Mouse (Mus musculus) liver, embryonic 12.5 days (tissue): ENCODE measurements around the gene Mfsd4b3. TPM values are rescaled to one million over a fixed set of nuclear protein-coding genes. Genes with fewer than 3 reads are reported as not detected.
A peak's percentile ranks its signal among the peaks of the same experiment; 100 is the strongest.
"Not testable (repeated sequence)": the region's sequence is repeated elsewhere in the genome, so short reads cannot be mapped to it uniquely, and the experiment has no call there.

Experiments used
- ATAC-seq: fragments of 200-750 bp; cut with Nextera tagmentation; 2 replicates; pipeline ENCODE4 v1.8.0; 2017; ENCODE audit warnings: moderate number of reproducible peaks, mild to moderate bottlenecking, moderate library complexity
- H3K27ac ChIP-seq: fragments of 300-500 bp; sonication (generic); 2 replicates; pipeline ENCODE4 v1.5.1; 2016; ENCODE audit warnings: mild to moderate bottlenecking
- H3K27me3 ChIP-seq: fragments of 300-500 bp; sonication (generic); replicated peaks from 2 replicates; pipeline ENCODE4 v1.6.1; 2016; ENCODE audit warnings: mild to moderate bottlenecking, moderate library complexity
- H3K36me3 ChIP-seq: fragments of 300-500 bp; sonication (generic); 2 replicates; pipeline ENCODE4 v1.6.1; 2016; ENCODE audit warnings: mild to moderate bottlenecking, moderate library complexity
- H3K4me1 ChIP-seq: fragments of 300-500 bp; sonication (generic); 2 replicates; pipeline ENCODE4 v1.6.1; 2016
- H3K4me2 ChIP-seq: fragments of 300-500 bp; sonication (generic); 2 replicates; pipeline ENCODE4 v1.6.1; 2016; ENCODE audit warnings: mild to moderate bottlenecking, moderate library complexity
- H3K4me3 ChIP-seq: fragments of 300-500 bp; sonication (generic); 2 replicates; pipeline ENCODE4 v1.5.1; 2016; ENCODE audit warnings: mild to moderate bottlenecking, moderate library complexity
- H3K9ac ChIP-seq: fragments of 300-500 bp; sonication (generic); 2 replicates; pipeline ENCODE4 v1.6.1; 2016; ENCODE audit warnings: mild to moderate bottlenecking, moderate library complexity
- H3K9me3 ChIP-seq: fragments of 300-500 bp; sonication (generic); replicated peaks from 2 replicates; pipeline ENCODE4 v1.6.1; 2016; ENCODE audit warnings: mild to moderate bottlenecking, moderate library complexity
- WGBS: fragments of 180-500 bp; shearing (Covaris S2); methylation state at CpG from one replicate; pipeline ENCODE4 v1.1.7; 2016; ENCODE audit not compliant: insufficient replicate concordance; 5-methylcytosine and 5-hydroxymethylcytosine counted together
- polyA plus RNA-seq: library from polyadenylated mRNA; unstranded; fragments of >200 nt; fragmentation: Nextera tagmentation; extraction: Ambion mirVana; gene quantifications from 2 replicates; pipeline ENCODE4 v1.2.1, GENCODE M21; 2016

Mfsd4b3 gene
- polyA plus RNA-seq = 0.89 and 1.1 TPM in 2 replicates

DNA sequence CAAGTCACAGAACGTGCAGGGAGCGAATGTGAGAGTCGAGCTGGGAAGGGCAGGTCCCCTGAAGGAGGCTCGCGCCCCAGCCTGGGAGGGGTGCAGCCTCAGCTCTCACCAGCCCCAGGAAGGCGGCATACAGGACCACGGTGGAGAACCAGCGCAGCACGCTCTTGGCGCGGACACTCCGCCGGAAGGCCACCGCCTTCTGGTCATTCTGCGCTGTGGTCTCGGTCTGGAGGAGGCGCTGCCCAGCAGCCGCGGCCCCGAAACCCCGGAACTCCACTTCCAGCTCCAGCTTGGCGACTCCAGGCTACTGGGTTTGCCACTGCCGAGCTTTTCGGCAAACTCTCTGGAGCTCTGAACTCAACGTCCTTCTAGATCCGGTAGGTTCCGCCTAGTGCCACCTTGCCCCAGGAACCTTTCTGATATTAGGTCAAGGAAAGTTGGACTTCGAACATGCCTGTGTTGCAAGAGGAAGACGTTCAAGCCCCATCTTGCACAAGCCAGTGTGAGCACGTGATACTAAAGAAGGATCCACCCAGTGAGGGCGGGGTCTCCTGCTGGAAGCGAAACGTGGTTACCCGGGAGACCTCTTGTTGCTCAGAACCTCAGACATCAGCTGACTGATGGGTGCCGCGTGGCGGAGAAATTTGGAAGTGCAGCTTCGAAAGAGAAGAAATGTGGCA is at the start of gene Mfsd4b3:
Mfsd4b3 (minus strand) TSS at position 393 of the 680 bp plus-strand sequence.
- H3K27ac ChIP-seq = peak within 1 kb of the TSS; percentile 69
- H3K27me3 ChIP-seq = no peaks in the 10 kb centered on the region; the same call in 1 of the 2 replicates
- under 1% methylated on average over 38 of the region's 38 CpGs for WGBS

DNA sequence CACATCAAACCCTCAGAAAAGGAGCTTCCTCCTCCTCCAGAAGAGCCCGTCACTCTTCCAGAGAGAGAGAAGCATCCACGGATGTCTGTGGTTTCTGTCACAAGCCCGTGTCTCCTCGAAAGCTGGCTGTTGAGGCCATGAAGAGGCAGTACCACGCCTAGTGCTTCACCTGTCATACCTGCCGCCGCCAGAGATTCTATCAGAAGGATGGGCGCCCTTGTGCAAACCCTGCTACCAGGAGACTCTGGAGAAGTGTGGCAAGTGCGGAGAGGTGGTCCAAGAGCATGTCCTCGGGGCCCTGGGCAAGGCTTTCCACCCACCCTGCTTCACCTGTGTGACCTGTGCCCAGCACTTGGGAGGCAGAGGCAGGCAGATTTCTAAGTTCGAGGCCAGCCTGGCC is 49.6 kb upstream of the Mfsd4b3 start:
- no peaks in the 10 kb centered on the region for H3K27me3 ChIP-seq
- H3K9ac ChIP-seq = no peak overlapping the region
- H3K27ac ChIP-seq = no peak overlapping the region
- no peaks in the 10 kb centered on the region for H3K36me3 ChIP-seq
- H3K4me2 ChIP-seq = no peak overlapping the region
- ATAC-seq = no peak
- no peaks in the 10 kb centered on the region for H3K9me3 ChIP-seq
- WGBS = 57% methylated on average over 11 of the region's 11 CpGs
- no peak overlapping the region for H3K4me3 ChIP-seq
- no peaks in the 10 kb centered on the region for H3K4me1 ChIP-seq

More for the DNA sequence above, at the start of gene Mfsd4b3:
- peak; percentile 96 for ATAC-seq
- H3K9ac ChIP-seq = peak within 1 kb of the TSS; percentile 69
- peak within 1 kb of the TSS; percentile 61 for H3K4me3 ChIP-seq
- H3K4me2 ChIP-seq = peak within 1 kb of the TSS; percentile 93
- peaks cover 19% of the 10 kb centered on the region for H3K4me1 ChIP-seq
- no peaks in the 10 kb centered on the region for H3K9me3 ChIP-seq
- no peaks in the 10 kb centered on the region for H3K36me3 ChIP-seq

DNA sequence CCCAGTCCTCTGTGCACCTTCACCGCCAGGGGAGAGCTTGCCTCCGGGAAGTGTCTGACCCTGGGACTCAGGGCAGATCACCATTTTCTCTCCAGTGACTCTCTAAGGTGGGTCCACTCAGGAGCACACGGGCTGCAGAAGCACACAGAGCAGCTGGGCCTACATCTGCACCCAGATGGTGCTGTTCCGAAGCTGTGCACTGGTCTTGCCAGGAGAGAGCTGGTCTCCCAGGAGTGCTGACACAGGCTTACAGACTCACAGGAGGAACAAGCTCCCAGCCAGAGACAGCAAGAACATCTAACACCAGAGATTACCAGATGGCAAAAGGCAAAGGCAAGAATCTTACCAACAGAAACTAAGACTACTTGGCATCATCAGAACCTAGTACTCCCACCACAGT is 48.9 kb upstream of the Mfsd4b3 start:
- 58% methylated on average over 4 of the region's 4 CpGs for WGBS
- H3K36me3 ChIP-seq, H3K9ac ChIP-seq, H3K9me3 ChIP-seq, ATAC-seq, H3K27ac ChIP-seq, H3K4me2 ChIP-seq, H3K27me3 ChIP-seq, H3K4me3 ChIP-seq, H3K4me1 ChIP-seq: not testable (repeated sequence)

DNA sequence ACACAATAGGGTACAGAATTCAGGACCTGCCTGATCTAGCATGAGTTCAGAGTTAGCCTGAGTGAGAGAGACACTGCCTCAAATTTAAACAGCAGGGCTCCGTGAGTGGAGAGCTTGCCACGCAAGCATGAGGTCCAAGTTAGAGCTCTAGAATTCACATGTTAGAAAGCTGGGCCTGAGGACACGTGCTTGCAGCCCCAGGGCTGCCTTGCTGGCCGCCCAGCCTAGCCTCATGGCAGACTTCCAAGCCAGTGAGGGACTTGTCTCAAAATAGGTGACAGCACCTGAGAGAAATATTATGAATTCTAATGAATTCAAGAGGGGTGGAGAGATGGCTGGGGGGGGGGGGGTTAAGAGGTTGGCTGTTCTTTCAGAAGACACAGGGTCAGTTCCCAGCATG is 48.0 kb upstream of the Mfsd4b3 start:
- no peak overlapping the region for H3K9ac ChIP-seq
- no peaks in the 10 kb centered on the region for H3K36me3 ChIP-seq
- no peak overlapping the region for H3K4me3 ChIP-seq
- H3K27ac ChIP-seq = no peak overlapping the region
- H3K27me3 ChIP-seq = no peaks in the 10 kb centered on the region
- no peak for ATAC-seq
- 70% methylated on average over 4 of the region's 4 CpGs for whole genome bisulfite sequencing
- no peak overlapping the region for H3K4me2 ChIP-seq
- no peaks in the 10 kb centered on the region for H3K9me3 ChIP-seq
- no peaks in the 10 kb centered on the region for H3K4me1 ChIP-seq

DNA sequence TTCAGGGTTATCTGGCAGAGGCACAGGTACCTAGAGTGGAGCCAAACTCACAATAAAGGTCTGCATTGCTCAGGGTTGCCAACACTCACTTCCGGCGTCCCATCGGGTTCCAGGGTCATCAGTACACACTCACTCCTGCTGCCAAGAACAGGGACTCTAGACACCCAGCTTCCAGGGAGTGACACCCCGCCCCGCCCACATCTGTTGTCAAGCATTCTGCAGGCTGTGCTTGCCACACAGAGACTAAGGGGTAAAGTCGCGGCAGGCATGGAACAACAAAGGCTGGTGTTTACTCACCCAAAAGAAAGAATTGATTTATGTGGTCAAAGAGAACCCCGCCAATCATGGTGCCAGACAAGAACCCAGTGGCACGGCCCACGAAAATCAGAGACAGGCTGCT is 47.0 kb upstream of the Mfsd4b3 start:
- Histone ChIP-seq H3K9me3 (no peaks in the 10 kb centered on the region), H3K4me3 (no peak overlapping the region), H3K27me3 (no peaks in the 10 kb centered on the region), H3K9ac (no peak overlapping the region), H3K36me3 (no peaks in the 10 kb centered on the region), H3K4me1 (no peaks in the 10 kb centered on the region), H3K27ac (no peak overlapping the region), H3K4me2 (no peak overlapping the region)
- ATAC-seq = 0 out of 2 replicates have a peak, but pooled peaks have one; percentile 30
- 66% methylated on average over 10 of the region's 10 CpGs for WGBS

DNA sequence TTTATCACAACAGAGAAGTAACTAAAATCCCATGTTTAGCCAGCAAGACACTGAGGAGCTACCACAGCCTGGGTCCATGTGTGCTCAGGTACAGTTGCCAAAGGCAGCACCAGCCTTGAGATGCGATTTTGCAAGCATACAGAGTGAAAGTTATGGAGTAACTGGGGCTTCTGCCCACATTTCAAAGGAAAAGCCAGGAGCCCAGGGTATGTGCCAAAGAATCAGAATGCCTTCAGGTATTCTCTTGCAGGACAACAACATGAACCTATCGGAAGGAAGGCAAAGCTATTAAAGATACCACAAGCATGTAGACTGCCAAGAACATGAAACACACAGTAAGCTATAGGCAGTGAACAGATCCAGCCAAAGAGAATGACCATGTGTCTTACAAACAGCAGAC is 40.8 kb upstream of the Mfsd4b3 start:
- H3K9me3 ChIP-seq = no peaks in the 10 kb centered on the region
- ATAC-seq = no peak
- no peak overlapping the region for H3K9ac ChIP-seq
- H3K27me3 ChIP-seq = no peaks in the 10 kb centered on the region
- H3K27ac ChIP-seq = no peak overlapping the region
- H3K4me1 ChIP-seq = no peaks in the 10 kb centered on the region
- H3K4me3 ChIP-seq = no peak overlapping the region
- H3K4me2 ChIP-seq = no peak overlapping the region
- 63% methylated on average over 2 of the region's 2 CpGs for WGBS
- H3K36me3 ChIP-seq = no peaks in the 10 kb centered on the region

DNA sequence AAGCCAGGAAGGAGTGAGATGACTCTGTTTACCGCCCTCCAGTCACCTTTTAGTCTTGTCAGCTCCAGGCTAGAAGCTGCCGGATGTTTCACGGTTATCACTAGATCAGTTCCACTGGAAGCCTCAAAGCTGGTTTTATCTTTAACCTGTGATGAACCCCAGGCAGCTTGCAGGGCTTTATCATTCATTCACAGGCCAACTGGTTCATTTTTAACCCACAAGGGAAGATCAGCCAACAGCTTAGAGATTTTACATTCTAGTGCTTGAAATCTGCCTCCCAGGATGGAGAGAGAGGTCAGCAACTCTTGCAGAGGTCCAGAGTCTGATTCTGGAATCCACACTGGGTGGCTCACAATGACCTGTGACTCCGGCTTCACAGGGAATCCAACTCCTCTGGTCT is 31.2 kb upstream of the Mfsd4b3 start:
- Histone ChIP-seq H3K4me2 (peak overlapping the region; percentile 19; the same call in 1 of the 2 replicates), H3K9me3 (no peaks in the 10 kb centered on the region), H3K27me3 (no peaks in the 10 kb centered on the region; the same call in 1 of the 2 replicates), H3K4me1 (peaks cover 18% of the 10 kb centered on the region), H3K36me3 (no peaks in the 10 kb centered on the region), H3K4me3 (no peak overlapping the region), H3K9ac (no peak overlapping the region), H3K27ac (peak overlapping the region; percentile 49; the same call in 1 of the 2 replicates)
- 21% methylated on average over 4 of the region's 4 CpGs for WGBS
- ATAC-seq = peak; percentile 78

DNA sequence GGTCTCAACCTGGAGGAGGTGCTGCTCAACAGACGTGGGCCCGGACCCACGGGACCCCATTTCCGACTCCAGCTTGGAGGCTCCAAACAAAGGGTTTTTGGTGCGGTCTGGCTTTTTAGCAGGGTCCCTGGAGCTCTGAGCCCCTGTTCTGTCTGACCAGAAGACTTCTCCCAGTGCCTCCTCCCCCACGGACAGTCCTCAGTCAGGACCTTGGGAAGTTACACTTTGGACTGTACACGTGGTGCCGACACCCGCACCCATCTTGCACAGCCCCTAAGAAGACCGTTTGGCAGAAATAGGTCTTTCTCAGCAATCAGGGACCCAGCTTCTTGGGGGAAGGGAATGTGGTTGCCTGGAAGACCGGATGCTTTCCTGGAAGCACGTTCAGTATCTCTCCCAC is 26.5 kb upstream of the Mfsd4b3 start, which contains the start of gene Mfsd4b5:
Mfsd4b5 (minus strand) TSS at position 181 of the 400 bp plus-strand sequence.
- Histone ChIP-seq H3K27me3 (peaks cover 3% of the 10 kb centered on the region; the same call in 1 of the 2 replicates), H3K36me3 (no peaks in the 10 kb centered on the region), H3K27ac (no peak within 1 kb of the TSS), H3K4me2 (no peak within 1 kb of the TSS), H3K4me3 (no peak within 1 kb of the TSS), H3K9ac (no peak within 1 kb of the TSS), H3K4me1 (peaks cover 12% of the 10 kb centered on the region), H3K9me3 (no peaks in the 10 kb centered on the region)
- WGBS = 80% methylated on average over 12 of the region's 12 CpGs
- ATAC-seq = no peak

DNA sequence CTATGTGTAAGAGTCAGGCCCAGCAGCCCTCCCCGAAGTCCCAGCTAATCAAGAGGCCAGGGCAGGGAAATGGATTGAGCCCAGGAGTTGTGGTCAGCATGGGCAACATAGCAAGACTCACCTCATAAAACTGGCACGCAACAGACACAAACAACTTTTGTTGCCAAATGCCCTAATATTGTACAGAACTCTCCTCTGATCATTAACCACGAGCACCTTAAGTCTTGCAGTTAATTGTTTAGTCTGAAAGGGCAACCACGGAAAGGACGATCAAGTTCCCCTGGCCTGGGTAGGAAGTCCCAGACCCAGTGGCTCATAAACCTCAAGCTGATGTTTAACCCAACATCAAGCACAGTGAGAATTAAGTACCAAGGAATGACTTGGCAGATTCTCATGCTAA is 22.7 kb upstream of the Mfsd4b3 start:
- ATAC-seq = no peak
- Histone ChIP-seq H3K4me3 (no peak overlapping the region), H3K27ac (no peak overlapping the region), H3K4me1 (no peaks in the 10 kb centered on the region), H3K27me3 (peaks cover 6% of the 10 kb centered on the region; the same call in 1 of the 2 replicates), H3K4me2 (no peak overlapping the region), H3K36me3 (no peaks in the 10 kb centered on the region), H3K9ac (no peak overlapping the region), H3K9me3 (peaks cover 7% of the 10 kb centered on the region; the same call in 1 of the 2 replicates)
- WGBS = 57% methylated on average over 5 of the region's 5 CpGs

DNA sequence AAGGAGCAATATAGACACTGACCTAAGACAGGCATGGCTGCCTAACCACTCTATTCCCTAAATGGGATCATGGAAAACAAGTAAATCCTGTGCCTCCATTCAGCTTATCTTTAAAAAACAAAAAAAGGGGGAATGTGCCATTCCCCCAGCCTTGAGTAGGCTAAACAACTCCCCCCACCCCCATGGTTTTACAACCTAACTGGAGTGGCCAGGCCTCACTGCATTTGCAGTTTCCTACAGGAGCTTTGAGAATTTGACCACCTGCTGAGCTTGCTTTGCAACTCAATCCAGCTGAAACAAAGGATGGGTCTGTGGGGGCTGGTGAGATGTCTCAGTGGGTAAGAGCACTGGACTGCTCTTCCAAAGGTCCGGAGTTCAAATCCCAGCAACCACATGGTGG is 18.3 kb upstream of the Mfsd4b3 start:
- 57% methylated on average over 1 of the region's 1 CpGs for WGBS
- 0 out of 2 replicates have a peak, but pooled peaks cover 2% of the 10 kb centered on the region for H3K27me3 ChIP-seq

DNA sequence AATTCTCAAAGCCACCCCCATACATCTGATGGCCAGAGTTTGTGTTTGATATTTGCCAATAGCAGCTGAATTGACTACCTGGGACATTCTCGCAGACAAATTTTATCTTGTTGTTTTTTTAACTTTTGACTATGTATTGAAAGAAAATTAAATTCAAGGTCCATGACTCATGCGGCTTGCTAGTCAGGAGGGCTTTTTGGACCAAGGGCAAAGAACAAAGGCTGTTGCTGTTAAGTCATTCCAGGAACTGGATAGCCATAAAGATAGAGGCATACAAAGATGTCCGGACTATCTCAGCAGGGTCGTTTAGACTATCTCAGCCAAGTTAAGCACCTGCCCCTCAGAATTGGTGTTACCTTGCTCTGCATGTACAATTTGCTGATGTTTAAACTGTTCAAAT is 17.4 kb upstream of the Mfsd4b3 start:
- H3K4me1 ChIP-seq = no peaks in the 10 kb centered on the region
- H3K27ac ChIP-seq = no peak overlapping the region
- H3K9me3 ChIP-seq = peaks cover 9% of the 10 kb centered on the region; the same call in 1 of the 2 replicates
- no peaks in the 10 kb centered on the region for H3K36me3 ChIP-seq
- H3K9ac ChIP-seq = no peak overlapping the region
- H3K4me3 ChIP-seq = no peak overlapping the region
- 0 out of 2 replicates have a peak, but pooled peaks cover 2% of the 10 kb centered on the region for H3K27me3 ChIP-seq
- 71% methylated on average over 4 of the region's 4 CpGs for WGBS
- no peak for ATAC-seq
- no peak overlapping the region for H3K4me2 ChIP-seq

More for the DNA sequence above, 18.3 kb upstream of the Mfsd4b3 start:
- Histone ChIP-seq H3K36me3 (no peaks in the 10 kb centered on the region), H3K4me3 (no peak overlapping the region), H3K27ac (no peak overlapping the region), H3K9me3 (peaks cover 9% of the 10 kb centered on the region; the same call in 1 of the 2 replicates), H3K9ac (no peak overlapping the region), H3K4me1 (no peaks in the 10 kb centered on the region), H3K4me2 (no peak overlapping the region)
- ATAC-seq = no peak

DNA sequence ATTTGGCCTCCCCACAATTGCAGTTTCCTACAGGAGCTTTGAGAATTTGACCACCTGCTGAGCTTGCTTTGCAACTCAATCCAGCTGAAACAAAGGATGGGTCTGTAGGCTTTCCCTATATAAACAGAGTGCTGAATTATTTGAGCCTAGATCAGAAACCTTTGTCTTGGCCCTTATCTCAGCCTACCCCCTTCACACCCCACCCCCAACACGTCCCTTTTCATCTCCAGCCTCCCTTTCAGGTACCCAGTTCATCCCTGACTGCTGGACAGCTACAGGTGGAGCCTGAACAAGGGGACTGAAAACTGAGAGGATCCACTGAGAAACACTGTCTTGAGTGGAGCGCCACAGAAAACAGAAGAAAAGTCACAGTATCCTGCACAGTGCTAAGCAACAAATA is 15.8 kb upstream of the Mfsd4b3 start:
- no peak overlapping the region for H3K4me2 ChIP-seq
- H3K4me3 ChIP-seq = no peak overlapping the region
- H3K27ac ChIP-seq = no peak overlapping the region
- no peaks in the 10 kb centered on the region for H3K4me1 ChIP-seq
- H3K27me3 ChIP-seq = no peaks in the 10 kb centered on the region
- no peak overlapping the region for H3K9ac ChIP-seq
- H3K36me3 ChIP-seq = no peaks in the 10 kb centered on the region
- H3K9me3 ChIP-seq = peaks cover 9% of the 10 kb centered on the region; the same call in 1 of the 2 replicates
- 48% methylated on average over 2 of the region's 2 CpGs for WGBS
- no peak for ATAC-seq
